ENCODE assay signal across 1 mouse cellular context in the genomic region with DNA sequence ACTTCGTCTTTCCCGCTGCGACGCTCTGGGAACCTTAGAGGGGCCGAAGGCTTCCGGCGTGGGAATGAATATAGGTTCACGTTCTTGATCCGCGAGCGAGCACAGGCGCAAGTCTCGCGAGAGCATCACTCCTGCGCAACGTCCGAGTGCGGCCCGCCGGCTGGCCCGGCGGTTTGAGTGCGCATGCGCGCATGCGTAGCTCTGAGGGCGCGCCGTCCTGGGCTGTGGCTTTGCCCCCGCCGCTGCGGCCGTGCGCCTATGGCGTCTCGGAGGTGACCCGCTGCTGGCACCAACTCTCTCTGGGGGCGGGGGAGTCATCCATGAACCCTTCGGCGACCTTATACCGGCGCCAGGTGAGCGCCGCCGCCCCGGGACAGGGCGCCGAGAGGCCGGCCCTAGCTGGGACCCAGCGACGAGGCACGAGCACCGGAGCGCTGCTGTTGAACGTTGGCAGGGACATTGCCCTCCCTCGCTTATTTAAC.
TF ChIP-seq lines count a peak whose summit lies in the region.

Gene Ccdc62, plus strand, starts transcription at position 172 of the 482 bp plus-strand sequence.

TF ChIP-seq in MEL, 35 proteins besides CTCF, POLR2A, EP300 and RAD21 (continued from another document):
- TF ChIP-seq CHD1 (IDR thresholded peaks at IDR 0.05; ENCODE audit: low read depth, low read length), result no peak
